Mouse (Mus musculus): ENCODE measurements around the gene Rab11a. TPM values are rescaled to one million over a fixed set of nuclear protein-coding genes. Genes with fewer than 3 reads are reported as not detected.
"Not testable (repeated sequence)": the region's sequence is repeated elsewhere in the genome, so short reads cannot be mapped to it uniquely, and the experiment has no call there.

Gene Rab11a
- total RNA-seq, 2 experiments from 2014 or later = 268 to 285 TPM

DNA sequence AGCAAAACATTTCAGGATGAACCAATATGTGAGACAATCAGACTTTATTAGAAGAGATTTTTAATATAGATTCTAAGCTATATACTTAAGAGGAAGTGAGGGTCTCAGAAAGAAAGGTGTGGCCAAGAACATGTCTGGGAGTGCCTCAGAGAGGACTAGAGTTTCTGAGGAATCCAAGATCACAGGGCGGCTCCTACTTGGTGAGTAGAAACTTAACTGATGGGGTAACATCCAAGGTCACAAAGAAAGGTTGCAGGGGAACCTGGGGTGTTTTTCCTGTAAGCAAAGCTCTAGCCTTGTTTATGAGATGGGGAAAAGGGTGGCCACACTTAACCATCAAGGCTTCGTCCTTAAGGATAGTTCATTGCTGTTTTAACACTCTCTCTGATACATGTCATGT lies 1.4 kb upstream of the Rab11a start:
- no peak for DNase-seq

DNA sequence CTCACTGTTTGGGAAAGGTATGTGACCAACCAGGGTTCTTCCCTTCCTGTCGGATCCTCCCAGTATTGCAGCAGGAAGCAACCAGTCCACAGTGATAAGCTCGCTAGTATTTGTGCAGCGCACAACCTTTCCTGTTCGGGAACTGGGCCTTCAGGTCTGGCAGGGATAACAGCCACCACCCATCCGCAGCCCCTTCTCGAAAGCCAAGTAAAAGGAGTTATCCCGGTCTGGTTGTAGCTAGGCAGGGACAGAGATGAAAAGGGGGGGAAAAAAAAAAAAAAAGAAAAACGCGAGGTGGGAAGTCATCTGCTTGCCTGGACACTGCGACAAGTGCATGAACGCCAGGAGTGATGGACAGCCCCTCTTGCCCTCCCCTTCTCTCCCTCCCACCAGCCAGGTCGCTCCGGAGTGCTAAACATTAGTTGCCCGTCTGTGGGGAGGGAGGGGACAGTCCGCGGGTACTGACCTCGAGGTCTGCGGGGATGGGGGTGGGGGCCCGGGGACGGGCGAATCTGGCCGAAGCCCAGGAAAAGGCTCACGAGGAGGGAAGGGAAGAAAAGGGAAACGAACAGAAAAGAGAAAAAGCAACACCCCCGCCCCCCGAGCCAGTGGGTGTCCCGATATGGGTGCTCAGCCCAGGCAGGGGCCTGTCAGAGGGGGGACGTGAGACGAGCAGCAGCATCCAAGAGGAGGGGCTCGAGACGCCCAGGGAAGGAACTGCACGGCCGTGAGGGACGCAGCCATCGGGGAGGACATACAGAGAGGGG lies 736 bp downstream of the Rab11a start:
- peak; percentile 71 for DNase-seq

DNA sequence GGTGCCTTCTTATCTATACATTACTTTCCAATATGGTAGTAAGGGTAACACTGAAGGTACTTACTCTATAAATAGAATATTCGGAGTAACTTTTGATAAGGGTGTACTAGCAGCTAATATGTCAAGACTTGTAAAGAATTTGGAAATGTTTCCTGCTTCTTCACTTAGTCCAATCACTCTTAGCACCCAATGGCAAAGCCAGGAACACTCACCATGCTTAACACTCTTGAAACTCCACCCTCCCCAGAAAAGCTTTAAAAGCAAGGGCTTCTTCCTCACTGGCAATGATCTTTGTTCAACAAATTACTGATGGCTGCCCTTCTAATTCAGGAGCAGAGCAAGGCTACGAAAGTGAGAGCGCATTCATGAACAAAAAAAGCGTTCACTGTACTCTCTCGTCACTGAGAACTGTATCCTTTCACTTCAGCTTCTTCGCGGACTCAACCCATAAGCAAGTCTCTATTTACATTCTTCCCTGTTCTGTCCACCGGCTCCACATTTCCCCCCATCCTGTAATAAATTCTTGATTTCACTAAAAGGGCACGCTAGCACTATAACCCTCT lies 1.4 kb downstream of the Rab11a start:
- DNase-seq = no peak

DNA sequence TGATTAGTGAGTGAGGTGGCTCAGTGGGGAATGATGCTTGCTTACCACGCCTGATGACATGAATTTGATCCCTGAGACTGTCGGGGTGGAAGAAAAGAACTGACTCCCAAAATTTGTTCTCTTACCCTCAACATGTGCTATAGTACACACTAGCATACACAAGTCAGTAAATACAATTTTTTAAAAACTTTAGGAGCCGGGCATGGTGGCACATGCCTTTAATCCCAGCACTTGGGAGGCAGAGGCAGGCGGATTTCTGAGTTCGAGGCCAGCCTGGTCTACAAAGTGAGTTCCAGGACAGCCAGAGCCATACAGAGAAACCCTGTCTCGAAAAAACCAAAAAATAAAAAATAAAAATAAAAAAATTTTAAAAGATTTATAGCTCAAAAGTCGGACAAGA lies 2.6 kb downstream of the Rab11a start:
- not testable (repeated sequence) for DNase-seq

DNA sequence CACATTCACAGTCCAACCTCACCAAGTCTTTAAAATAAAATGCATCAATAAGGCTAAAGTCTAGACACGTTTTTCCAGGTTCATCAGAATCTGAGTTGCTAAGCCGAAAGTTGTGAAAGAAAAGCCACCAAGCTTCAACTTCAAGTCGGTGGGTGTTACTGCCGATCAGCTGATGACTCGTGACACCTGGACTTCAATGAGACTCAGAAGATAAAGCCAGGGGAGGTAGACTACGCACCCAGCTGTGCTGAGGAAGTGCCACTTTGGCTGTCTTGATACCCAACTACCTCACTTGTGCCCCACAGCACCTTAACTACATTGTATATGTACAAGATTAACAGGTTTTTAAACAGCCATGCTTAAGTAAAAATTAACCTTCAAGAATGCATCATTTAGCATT lies 3.4 kb downstream of the Rab11a start:
- no peak for DNase-seq

DNA sequence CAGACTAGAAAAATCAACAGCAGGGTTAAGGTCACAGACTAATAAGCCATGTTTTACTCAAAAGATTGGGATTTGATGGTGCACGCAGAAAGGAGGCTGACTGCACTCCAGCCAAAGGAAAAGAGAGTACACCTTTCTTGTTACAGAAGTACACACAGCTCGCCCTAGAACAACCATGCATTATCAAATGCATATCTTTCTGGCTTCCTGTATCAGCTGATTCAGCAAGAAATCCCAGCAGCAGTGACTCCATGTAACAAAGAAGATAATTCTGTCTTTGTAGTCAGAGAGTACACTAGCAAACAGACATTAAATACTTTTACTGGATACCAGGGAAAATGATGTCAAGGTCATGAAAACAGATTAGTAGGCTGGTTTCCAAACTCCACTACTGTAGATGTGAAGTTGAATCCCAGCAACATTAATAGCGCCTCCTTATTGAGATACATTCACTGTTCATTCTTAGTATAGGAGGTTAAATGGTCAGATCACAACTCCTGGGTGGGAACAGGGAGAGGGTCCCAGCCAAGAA lies 6.5 kb downstream of the Rab11a start:
- DNase-seq = no peak

DNA sequence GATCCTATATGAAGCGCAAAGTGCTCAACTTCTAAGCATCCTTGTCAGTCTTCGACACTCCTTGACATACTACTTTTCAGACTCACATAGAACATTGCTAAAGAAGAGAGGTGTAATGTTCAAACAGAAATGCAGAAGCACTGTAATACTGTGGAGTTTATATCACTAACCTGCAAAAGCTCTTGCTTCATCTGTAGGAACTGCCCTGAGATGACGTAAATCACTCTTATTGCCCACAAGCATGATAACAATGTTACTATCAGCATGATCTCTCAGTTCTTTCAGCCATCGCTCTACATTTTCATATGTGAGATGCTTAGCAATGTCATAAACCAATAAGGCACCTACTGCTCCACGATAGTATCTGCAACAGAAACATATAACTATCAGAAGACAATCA lies 11.1 kb downstream of the Rab11a start:
- no peak for DNase-seq

DNA sequence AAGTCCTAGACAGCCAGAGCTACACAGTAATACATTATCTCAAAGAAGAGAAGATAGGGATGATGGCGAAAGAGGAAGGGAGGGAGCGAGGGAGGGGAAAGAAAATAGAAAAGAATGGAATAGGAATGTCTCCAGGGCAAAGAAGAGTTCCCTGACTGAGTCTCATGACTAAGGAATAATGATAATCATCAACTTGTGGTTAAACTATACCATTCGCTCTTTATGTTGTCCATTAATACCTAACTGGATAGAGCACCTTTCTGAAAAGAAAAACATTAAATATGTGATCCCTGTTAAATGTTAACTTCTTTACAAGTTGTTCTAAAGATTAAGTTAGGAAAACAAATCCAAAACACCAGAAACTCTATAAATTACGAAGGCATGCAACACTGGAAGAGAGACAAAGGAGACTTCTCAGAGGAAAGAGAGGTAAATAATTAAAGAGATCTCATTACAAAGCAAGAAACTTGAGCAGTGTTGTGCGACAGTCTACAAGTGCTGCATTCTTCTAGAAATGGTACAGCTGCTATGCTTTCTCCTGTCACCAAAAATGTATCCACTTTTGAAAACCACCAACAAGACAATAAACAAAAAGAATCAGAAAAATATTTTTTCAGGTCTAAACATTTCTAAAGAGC lies 17.9 kb downstream of the Rab11a start:
- no peak for DNase-seq

DNA sequence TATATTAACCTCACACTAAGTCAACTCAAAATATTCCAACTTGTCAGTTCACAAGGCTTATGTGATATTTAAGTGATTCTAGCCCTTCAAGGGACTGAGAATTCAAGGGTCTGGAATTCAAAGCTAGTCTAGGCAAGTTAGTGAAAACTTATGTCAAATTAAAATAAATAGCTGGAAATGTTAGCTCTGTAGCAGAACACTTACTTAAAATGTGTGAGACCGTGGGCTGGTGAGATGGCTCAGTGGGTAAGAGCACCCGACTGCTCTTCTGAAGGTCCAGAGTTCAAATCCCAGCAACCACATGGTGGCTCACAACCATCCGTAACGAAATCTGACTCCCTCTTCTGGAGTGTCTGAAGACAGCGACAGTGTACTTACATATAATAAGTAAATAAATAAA lies 27.3 kb downstream of the Rab11a start:
- DNase-seq = not testable (repeated sequence)

DNA sequence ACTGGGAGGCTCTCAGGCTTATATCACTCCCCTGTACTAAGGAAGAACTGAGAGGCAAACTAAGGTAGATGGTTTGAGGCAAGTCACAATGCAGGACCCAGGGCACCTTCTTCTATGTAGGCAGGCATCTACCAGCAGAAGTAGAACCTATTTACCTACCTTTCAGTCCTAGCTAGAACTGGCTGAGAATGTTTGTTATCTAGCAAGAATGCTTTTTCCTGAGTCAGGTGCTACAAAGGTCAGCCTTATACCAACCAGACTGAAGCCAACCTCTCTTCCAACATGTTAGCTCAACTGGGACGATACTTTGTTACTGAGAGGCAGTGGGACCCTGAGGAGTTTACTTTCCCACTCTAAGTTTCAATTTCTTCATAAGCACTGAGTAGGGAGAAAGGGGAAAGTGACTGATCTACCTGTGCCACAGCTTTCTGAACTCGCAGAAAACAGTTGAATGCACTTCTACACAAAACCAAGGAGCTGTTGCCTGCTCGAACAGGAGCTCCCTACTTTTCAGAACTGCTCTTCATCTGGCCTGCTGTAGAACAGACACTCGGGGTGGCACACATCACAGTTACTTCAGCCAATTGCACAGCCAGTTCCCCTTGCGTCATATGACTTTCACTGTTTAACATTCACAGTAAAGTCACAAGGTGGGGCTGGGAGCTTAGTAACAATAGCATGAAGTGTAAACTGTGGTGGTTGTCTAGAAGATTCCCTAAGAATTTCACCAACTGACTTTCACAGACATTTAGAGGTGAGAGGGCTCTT lies 33.3 kb downstream of the Rab11a start:
- DNase-seq = no peak

DNA sequence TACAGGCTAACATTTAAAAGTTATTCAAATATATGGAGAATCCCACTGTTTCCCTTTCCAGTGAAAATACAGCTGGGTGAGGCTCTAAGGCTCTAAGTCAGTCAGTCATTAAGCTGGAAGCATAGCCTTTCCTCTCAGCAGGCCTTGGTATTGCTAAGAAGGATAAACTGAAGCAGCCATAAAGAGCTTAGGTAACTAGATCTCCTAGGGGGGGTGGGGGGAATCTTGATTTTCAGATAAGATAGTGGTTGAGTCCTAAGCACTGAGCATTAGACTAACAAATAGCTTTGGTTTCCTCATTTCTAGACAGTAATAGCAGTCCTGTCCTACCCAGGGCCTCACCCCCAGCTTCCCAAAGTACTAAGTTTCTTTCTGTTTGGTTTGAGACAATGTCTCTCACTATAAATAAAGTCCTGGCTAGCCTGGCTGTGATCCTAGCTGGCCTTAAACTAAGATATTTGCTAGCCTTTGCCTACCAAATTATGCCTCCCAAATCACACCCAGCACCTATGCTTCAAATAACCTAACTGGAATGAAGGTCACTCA lies 34.1 kb downstream of the Rab11a start:
- no peak for DNase-seq

DNA sequence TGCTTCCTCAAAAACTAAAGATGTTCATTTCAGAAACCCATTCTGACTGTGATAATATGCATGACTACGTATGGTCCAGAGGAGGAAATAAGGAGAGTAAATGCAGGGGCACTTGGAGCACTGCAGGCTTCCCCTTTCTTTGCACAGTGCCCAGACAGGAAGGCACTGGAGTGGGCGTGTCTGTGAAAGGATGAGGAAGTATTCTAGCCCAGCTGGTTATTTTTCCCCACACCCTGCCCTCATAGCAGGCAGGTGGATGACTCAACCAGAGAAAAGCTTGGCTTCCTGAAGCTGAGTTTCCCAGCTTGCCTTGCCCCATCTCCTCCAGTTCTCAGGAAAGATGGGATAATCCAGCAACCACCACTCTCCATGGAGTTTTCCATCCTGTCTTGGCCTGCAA lies 34.6 kb downstream of the Rab11a start:
- DNase-seq = peak; percentile 38

DNA sequence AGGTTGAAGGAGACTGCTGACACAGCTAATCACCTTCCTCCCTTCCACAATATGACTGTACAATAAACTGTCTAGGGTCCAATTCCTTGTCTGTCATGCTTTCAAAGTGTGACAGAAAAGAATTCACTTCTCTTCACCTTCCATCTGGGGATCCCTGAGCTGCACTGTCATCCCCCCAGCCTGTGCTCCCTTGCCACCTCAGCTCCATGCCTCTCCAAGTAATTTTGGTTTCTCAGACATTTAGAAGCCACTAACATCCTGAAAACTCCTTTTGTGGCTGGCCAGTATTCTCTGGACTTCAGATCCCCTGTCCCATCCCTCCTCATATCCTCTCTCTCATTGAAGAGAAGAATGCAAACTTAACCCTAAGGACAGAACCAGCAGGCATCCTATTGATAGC lies 35.2 kb downstream of the Rab11a start:
- DNase-seq = no peak

DNA sequence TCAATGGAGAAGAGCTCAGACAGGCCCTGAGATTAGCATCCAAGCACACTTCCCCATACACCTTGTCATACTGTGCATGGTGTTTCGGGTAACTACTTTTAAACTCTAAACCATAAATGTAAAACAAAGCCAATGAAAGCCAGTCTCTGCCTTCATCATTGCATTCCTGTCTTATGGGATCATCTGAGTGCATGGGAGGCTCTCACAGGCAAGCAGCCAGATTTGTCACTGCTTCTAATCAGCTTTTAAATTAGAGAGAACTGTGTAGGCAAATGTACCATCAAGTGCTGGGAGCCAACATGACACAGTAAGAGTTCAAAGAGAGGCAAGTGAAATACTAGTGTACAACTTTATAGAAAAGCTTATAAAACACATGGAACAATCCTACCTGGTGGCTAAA lies 35.9 kb downstream of the Rab11a start:
- DNase-seq = peak; percentile 60

DNA sequence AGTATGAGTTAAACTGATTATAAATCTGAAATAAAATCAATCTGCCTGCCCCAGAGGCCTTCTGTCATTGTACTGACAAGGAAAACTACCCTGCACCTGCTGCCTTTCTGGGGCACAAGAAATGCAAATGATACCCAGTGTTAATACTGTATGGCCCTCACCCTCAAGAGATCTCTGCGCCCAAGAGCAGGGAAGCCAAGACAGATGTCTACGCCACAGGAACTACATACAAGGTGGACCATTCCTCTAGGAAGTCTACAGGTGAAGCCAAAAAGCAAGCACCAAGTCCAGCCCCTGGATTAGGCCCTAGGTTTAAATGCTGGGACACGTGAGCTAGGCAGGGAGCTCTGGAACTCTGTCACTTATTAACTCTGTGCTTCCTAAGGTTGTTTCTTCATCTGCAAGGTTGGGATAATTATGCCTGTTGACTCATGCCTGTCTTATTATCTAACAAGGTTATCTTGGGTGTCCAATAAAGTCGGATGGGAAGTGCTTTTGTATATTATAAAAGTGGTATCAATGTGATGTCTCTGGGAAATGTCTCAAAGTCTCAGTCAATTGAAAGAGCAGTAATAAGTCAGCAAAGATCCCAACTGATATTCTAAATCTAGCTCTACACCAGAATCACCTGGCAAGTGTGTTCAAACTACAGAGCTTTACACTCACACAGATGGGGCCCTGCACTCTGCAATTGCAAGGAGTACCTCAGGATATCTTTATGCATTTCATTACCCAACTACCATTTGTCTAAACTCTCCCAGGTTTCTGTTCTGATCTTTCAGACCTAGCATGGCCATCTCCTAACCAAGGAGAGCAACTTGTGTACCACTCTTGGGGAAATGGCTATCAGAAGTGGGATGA lies 36.9 kb downstream of the Rab11a start:
- DNase-seq = no peak

DNA sequence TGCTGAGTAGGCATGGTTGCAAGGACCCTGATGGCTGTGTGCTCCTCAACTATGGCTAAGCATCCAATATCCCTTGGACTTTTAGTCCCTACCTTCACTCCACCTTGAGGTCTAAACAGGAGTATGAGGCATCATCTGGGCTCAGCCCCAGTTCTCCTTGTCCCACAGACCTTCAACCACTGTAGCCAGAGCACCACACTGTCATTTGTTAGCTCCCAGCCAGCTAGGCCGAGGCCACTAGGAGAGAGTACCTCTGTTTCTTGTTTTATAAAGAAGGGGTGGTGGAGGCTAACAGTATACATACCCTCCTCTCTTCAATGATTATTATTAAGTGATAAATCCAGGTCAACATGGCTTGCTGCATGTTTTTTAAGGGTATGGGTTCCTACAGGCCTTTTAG lies 39.0 kb downstream of the Rab11a start:
- no peak for DNase-seq

DNA sequence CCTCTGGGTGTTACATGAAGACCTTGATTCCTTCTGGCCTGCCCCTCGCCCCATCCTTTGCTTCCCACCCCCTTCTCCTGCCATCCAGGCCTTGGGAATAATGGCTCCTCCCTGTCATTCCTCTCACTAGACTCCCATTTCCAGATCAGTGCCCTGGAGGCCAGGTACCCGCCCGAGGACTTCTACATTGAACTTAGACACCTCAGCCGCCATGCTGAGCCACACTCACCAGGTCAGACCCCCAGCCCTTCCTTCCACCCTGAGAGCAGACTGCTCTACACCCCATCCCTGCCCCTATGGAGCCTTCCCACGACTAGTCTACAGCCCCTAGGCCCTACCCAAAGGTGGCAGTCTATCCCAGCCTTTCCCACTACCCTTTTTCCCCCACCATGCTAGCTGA lies 39.9 kb downstream of the Rab11a start:
- DNase-seq = no peak

DNA sequence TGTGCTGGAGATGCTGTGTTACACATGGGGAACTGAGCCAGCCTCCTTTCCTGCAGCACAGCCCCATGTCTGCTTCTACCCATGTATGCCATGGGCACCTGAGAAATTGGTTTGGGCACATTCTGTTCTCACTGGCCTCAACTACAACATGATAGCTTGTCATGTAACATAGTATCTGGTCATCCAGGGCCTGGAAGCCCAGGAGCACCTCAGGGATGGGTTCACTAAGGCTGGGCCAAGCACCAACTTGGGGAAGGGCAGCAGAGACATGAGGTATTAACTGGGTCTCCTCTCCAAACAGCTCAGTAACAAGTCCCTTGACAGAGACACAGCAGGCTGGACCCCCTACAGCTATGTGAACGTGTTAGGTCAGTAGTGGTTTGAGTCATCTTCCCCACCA lies 40.6 kb downstream of the Rab11a start:
- no peak for DNase-seq

DNA sequence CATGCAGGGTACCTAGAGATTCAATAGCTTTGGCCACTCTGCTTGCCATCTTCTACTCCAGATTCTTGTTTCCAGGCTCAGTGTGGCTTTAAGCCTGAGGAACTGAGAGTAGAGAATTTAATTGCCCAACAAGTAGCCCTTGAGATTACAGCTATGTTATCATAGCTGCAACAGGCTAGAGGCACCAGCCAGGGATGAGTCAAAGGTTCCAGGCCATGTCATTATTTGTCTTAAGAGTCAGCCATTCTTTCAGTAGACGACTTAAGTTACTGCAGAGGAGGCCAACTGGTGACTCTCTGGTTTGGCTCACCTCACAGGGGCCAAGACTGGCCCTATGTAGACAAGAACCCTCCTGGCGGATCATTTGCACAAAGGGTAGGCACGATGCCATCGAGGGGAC lies 41.2 kb downstream of the Rab11a start:
- no peak for DNase-seq

DNA sequence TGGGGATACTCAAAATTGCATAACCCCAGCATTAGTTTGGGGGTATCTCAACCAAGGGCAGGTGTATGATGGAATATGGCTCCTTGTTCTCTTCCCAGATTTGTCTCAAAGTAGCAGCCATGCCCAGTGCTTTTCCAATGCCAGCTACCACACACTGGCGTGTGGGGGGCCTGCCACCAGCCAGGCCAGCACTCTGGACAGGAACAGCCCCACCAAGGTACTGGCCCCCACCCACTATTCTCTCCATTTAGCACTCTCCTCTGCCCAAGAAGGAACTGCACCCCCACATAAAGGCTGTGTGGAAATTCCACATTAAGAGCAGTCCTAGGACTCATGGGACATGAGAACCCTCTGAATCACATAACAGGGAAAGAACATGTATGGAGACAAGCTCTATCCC lies 42.3 kb downstream of the Rab11a start:
- no peak for DNase-seq

DNA sequence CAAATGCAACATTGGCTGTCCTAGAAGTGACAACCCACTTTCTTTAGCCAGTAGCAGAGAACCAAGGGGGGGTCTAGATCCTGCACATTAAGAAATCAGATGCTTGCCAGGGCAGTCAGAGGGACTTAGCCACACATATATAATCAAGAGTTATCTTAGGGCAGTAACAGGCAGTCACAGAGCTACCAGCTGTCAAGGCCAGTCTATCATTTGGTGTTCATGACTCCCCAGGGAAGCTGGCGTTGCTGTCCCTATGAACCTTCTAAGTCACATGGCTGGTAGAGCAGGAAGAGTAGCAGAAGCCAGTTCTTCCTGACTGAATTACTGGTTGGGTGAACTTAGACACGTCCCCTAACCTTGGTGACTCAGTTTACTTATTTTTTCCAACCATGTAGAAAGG lies 44.5 kb downstream of the Rab11a start:
- DNase-seq = no peak

DNA sequence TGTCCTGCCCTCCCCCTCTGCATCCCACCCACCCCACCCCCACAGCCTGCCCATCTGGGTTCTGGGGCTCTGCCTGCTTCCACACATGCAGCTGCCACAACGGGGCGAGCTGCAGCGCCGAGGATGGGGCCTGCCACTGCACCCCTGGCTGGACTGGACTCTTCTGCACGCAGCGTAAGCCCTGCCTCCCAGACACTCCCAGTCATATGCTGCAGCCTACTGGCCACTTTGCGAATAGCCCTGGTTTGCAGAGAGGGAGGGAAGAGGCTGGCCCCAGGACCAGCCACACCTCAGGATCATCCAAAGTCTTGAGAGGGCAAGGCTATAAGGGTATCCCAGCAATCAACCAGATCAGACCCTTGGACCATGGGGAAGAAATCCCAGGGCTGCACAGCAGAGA lies 46.4 kb downstream of the Rab11a start:
- peak; percentile 78 for DNase-seq

Measured in heart, postnatal 4 days (tissue).